Mouse (Mus musculus): ENCODE results near the gene Areg.

DNA sequence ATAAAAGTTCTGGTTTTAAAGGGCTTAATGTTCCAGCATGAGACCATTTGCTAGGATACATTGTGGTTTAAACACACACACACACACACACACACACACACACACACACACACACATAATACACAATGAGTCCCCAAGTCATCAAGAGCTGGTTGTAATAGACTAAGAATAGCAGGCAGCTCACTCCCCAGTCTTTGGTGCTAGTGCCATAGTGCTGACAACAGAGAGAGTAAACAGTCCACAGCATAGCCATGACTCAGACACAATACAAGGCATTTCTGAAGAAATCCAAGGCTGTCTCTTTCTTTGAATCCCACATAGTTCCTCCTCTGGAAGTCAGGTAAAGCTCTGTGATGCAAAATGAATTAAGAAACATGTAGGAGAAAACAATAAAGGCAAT is 20.8 kb upstream of the Areg start:
- TF ChIP-seq CTCF (IDR thresholded peaks at IDR 0.05; ENCODE audit: control insufficient read depth, insufficient read depth, insufficient replicate concordance, low read depth, low read length) (no peak), POLR2A (IDR thresholded peaks at IDR 0.05; ENCODE audit: control insufficient read depth, low read depth, low read length) (no peak)
